Mouse (Mus musculus): ENCODE measurements around the gene Laptm5. TPM values are rescaled to one million over a fixed set of nuclear protein-coding genes. Genes with fewer than 3 reads are reported as not detected.

The Laptm5 gene
- 45.3 and 63.2 TPM in 2 replicates for polyA plus RNA-seq (2012; rRNA removed)

GRCm38 (mm10) chr4:130913077-130913476 is at the start of gene Laptm5:
TSS of gene Laptm5 (plus strand) at chr4:130913125.
- DNase-seq (ENCODE audit: extremely low spot score in 1 of 2, low spot score in 1 of 2): no peak

DNA sequence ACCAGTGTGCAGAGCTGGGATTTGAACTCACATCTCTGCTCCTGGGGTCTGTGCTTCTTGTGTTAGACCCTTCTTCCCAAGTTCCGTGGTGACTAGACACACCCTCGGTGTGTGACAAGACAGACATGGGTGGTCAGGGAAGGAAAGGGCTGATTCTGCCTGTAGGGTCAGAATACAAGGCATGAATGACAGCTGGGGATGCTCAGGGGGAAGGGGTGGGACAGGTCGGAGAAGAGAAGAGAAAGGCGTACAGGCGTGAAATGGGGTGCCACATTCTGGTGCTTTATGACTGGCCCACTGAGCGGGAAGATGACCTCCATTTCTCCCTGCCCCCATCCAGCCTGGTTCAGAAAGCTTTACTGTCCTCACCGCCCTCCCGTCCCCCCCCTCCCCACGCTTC is 47.5 kb upstream of the Laptm5 start:
- DNase-seq (ENCODE audit: extremely low spot score in 1 of 2, low spot score in 1 of 2): no peak

DNA sequence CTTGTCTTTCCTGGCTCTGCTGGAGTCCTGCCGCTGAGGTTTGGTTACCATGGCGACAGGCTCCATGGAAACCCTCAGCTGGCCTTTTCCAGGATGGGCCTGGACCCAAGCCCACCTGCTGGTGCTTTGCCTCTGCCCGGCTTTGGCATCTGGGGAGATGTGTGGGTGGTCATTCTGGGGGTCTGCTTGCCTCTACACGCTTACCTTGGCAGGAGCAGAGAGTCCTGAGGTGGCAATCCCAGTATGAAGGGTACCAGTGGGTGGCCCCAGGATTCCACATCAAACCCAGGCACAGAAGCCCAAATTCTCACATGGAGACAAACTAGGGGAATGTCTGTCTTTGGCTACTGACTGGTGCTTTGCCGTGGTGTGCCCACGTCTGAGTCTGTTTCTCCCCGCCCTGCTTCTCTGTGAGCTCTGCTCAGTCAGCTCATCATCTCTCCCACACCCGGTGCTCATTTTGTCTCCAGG is 47.0 kb upstream of the Laptm5 start:
- DNase-seq (ENCODE audit: extremely low spot score in 1 of 2, low spot score in 1 of 2): peak; percentile 82 to 88

DNA sequence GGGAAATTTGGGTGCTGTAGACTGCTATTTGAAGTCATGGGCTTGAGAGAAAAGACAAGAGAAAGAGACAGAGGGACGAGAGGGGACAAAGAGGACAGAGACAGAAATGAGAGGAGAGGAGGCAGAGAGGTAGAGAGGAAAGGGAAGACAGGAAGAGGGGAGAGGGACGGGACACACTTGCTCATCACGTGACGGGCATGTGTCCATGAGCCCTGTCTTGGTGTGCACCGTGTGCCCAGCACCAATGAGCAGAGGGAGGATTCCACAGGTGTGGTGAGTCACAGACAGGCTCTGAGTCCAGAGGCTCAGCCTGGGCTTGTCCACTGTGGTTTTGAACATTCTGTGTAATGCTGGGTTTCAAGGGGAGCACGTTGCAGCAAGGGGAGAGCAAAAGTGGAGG is 45.0 kb upstream of the Laptm5 start:
- no peak for DNase-seq (ENCODE audit: extremely low spot score in 1 of 2, low spot score in 1 of 2)

DNA sequence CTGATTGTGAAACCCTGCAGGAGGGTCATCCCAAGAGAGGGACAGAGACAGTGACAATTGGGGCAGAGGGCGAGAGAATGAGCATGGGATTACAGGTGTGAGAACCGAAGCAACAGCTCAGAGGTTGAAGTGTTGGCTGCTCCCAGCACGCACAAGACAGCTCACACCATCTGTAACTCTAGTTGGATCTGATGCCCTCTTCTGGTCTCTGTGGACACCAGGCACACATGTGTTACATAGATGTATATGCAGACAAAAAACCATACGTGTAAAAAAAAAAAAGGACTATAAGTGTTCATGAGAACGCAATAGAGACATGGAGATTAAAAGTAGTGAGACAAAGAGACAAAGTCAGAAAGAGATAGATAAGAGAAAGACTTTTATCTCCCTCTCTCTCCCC is 44.1 kb upstream of the Laptm5 start:
- no peak for DNase-seq (ENCODE audit: extremely low spot score in 1 of 2, low spot score in 1 of 2)

DNA sequence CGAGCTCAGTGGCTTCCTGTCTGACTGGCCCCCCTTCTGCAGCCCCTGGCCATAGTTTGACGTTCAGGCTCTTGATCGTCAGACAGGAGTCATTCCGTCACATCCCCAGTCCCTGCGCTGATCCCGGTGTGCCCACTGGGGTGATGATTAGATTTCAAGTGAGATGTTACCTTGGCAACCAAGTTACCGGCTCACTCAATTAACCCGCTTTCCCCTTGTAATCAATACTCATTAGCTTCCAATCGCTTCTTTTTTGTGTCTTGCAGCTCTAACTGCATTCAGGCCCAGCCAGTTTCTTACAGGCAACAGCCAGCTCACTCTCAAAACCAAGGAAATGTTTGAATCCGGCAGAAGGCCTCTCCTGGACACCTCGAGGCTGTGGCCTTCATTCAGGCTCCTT is 40.5 kb upstream of the Laptm5 start:
- no peak for DNase-seq (ENCODE audit: extremely low spot score in 1 of 2, low spot score in 1 of 2)

DNA sequence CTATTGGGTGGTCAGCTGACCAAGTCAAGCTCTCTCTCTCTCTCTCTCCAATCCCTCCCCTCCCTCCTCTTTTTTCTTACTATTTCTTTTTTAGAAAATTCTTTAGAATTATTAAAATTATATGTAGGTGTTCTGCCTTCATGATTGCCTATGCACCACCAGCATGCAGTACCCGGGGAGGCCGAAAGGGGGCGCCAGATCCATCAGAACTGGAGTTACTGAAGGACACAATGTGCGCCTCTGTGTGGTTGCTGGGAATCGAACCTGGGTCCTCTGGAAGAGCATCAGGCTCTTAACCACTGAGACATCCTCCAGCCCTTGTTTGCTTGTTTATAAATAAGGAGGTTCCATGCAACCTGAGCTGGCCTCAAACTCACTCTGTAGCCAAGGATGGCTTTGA is 39.5 kb upstream of the Laptm5 start:
- DNase-seq (ENCODE audit: extremely low spot score in 1 of 2, low spot score in 1 of 2): no peak

GRCm38 (mm10) chr4:130874601-130875000 is 38.3 kb upstream of the Laptm5 start:
- no peak for DNase-seq (ENCODE audit: extremely low spot score in 1 of 2, low spot score in 1 of 2)

- no peak for DNase-seq (ENCODE audit: extremely low spot score in 1 of 2, low spot score in 1 of 2)
Observed at GRCm38 (mm10) chr4:130876016-130876726, 36.8 kb upstream of the Laptm5 start.

- peak; percentile 82 to 97 for DNase-seq (ENCODE audit: extremely low spot score in 1 of 2, low spot score in 1 of 2)
Observed at GRCm38 (mm10) chr4:130878273-130879047, 34.5 kb upstream of the Laptm5 start.

DNA sequence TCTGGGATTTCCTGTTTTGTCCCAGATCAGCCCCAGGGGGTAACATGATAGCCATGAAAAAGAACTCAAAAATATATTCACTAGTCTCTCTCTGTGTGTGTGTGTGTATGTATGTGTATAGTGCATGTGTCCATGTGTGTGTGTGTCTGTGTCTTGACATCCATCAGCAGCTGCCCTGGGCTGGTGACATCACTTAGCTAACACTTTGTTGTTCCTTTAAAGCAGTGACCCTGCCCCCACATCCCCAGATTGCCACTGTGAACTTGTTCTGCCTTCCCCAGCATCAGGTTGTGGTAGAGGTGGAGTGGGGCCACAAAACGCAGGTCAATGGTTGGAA is 33.9 kb upstream of the Laptm5 start:
- DNase-seq (ENCODE audit: extremely low spot score in 1 of 2, low spot score in 1 of 2): no peak

- no peak for DNase-seq (ENCODE audit: extremely low spot score in 1 of 2, low spot score in 1 of 2)
Observed at GRCm38 (mm10) chr4:130881336-130881735, 31.6 kb upstream of the Laptm5 start.

- no peak for DNase-seq (ENCODE audit: extremely low spot score in 1 of 2, low spot score in 1 of 2)
Observed at GRCm38 (mm10) chr4:130882762-130883161, 30.2 kb upstream of the Laptm5 start.

DNA sequence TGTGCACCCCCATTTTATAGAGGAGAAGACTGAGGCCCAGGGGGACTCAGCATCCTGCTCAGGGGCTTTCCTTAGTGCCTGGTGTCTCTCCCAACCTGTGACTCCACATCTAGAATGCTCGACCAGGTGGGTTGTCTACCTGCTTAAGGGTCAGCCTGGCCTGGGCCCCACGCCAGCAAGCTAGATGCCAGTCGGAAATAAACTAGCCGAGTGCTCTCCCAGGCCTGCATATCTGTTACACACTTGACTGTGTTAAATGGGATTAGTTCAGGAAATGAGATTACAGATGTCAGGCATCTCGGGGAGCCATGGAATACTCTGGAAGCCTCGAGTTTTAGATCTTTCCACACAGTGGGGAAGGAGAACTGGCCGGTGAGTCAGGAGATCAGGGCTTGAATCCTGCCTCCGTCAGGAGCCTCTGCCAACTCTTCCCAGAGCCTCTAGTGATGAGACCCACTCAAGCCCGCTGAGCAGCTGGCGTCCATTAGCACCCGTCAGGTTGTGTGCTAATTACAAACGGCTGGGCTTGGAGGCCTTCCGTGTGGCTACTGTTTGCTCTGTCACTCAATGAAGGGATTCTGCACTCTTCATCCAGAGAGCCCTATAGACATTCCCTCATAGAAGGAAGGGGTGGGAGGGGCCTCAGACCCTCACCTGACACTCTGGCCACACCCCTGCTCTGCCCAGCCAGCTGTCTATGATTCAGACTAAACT is 28.9 kb upstream of the Laptm5 start:
- DNase-seq (ENCODE audit: extremely low spot score in 1 of 2, low spot score in 1 of 2): no peak

GRCm38 (mm10) chr4:130887148-130887745 is 25.7 kb upstream of the Laptm5 start:
- no peak for DNase-seq (ENCODE audit: extremely low spot score in 1 of 2, low spot score in 1 of 2)

GRCm38 (mm10) chr4:130889777-130890510 is 23.0 kb upstream of the Laptm5 start:
- DNase-seq (ENCODE audit: extremely low spot score in 1 of 2, low spot score in 1 of 2): no peak

- no peak for DNase-seq (ENCODE audit: extremely low spot score in 1 of 2, low spot score in 1 of 2)
Observed at GRCm38 (mm10) chr4:130890511-130890840, 22.4 kb upstream of the Laptm5 start.

DNA sequence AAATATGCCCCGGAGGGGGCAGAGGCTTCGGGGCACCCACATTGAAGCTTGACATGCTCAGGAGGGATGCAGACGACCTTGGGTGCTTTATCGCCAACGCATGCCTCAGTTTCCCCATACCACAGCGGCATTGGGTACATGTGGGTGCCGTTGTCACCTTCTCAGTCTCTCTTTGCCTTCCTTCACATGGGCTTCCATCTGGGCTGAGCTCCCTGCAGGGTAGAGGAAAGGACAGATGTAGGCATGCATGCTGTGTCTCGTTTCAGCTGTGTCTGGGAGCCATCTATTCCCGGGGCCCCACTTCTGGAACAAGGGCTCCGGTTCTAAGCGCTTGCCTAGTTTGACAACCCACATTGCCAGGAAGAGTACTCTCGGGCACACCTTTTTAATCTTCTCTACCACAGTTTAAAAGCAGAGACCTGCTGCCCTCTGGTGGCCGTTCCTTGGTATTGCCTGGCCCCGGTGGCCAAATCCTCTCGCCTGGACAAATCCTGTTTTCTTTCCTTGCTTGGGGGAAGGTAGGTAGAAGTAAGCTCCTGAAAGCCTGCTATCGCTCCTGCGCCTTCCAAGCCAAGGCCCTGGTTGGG is 20.8 kb upstream of the Laptm5 start:
- DNase-seq (ENCODE audit: extremely low spot score in 1 of 2, low spot score in 1 of 2): peak; percentile 48 to 93

DNA sequence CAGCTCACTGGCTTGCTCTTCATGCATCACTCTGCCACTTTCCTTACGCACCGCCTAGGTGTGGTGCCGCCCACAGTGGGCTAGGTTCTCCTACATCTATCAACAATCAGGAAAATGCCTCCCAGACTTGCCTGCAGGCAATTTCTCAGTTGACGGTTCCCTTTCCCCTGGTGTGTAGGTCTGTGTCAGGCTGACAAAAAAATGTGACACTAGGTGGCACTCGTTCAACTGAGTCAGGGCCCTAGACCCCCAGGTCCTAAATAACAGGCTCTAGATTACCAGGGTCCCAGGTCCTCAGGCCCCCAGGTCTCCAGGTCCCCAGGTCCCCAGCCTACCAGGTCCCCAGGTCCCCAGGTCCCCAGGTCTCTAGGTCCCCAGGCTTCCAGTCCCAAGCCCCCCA is 19.2 kb upstream of the Laptm5 start:
- no peak for DNase-seq (ENCODE audit: extremely low spot score in 1 of 2, low spot score in 1 of 2)

- no peak for DNase-seq (ENCODE audit: extremely low spot score in 1 of 2, low spot score in 1 of 2)
Observed at GRCm38 (mm10) chr4:130895701-130896100, 17.2 kb upstream of the Laptm5 start.

Measured in frontal cortex, adult 2 months (tissue).